ENCODE assay signal across 27 mouse cellular contexts in genomic region chr5:80358271-80358670, GRCm38 (mm10).
"Had no signal": no experiment of that assay in that cellular context is flagged by ENCODE, and none has a peak within 500 bp of the region (broad histone marks: within the 10 kb centered on the region; RNA-seq: fewer than 3 reads in every experiment).

No protein-coding gene starts in this region.

- H3K9me3 ChIP-seq: embryonic facial prominence, embryonic 10.5 days; embryonic facial prominence, embryonic 12.5 days; embryonic facial prominence, embryonic 13.5 days; embryonic facial prominence, embryonic 15.5 days; forebrain, embryonic 10.5 days; forebrain, embryonic 12.5 days; forebrain, embryonic 13.5 days; forebrain, embryonic 15.5 days; heart, embryonic 10.5 days had no signal

- H3K36me3 ChIP-seq: embryonic facial prominence, embryonic 10.5 days; embryonic facial prominence, embryonic 12.5 days; embryonic facial prominence, embryonic 13.5 days; embryonic facial prominence, embryonic 15.5 days; forebrain, embryonic 10.5 days; forebrain, embryonic 12.5 days; forebrain, embryonic 15.5 days; heart, embryonic 10.5 days had no signal

- H3K9ac ChIP-seq: embryonic facial prominence, embryonic 12.5 days; embryonic facial prominence, embryonic 13.5 days; embryonic facial prominence, embryonic 15.5 days; forebrain, embryonic 12.5 days; forebrain, embryonic 13.5 days; forebrain, embryonic 15.5 days; forebrain, postnatal 0 days had no signal

- DNase-seq: cerebellum, adult 9-11 months; cerebellum, postnatal 10 days; cerebellum, postnatal 14 days; cerebellum, postnatal 25 days; cerebellum, postnatal 36 days; embryo, embryonic 11 days; forebrain, postnatal 0 days; gastrocnemius, adult 2 months; gastrocnemius, postnatal 10 days; gastrocnemius, postnatal 14 days; gastrocnemius, postnatal 25 days; gastrocnemius, postnatal 36 days; heart, adult 11 months; heart, adult 18-20 months; heart, adult 2 months had no signal

- ATAC-seq: forebrain, embryonic 13.5 days; forebrain, embryonic 14.5 days; forebrain, embryonic 15.5 days; forebrain, embryonic 16.5 days; forebrain, postnatal 0 days had no signal

- H3K4me2 ChIP-seq: embryonic facial prominence, embryonic 12.5 days; embryonic facial prominence, embryonic 13.5 days; embryonic facial prominence, embryonic 15.5 days; forebrain, embryonic 12.5 days; forebrain, embryonic 13.5 days; forebrain, embryonic 15.5 days had no signal

- H3K4me1 ChIP-seq: embryonic facial prominence, embryonic 10.5 days; embryonic facial prominence, embryonic 12.5 days; embryonic facial prominence, embryonic 13.5 days; embryonic facial prominence, embryonic 15.5 days; forebrain, embryonic 10.5 days; forebrain, embryonic 12.5 days; forebrain, embryonic 13.5 days; forebrain, embryonic 15.5 days; heart, embryonic 10.5 days had no signal

- H3K27ac ChIP-seq: embryonic facial prominence, embryonic 10.5 days; embryonic facial prominence, embryonic 12.5 days; embryonic facial prominence, embryonic 13.5 days; embryonic facial prominence, embryonic 15.5 days; forebrain, embryonic 10.5 days; forebrain, embryonic 12.5 days; forebrain, embryonic 13.5 days; forebrain, embryonic 15.5 days; gastrocnemius, adult 2 months; heart, adult 2 months; heart, embryonic 10.5 days had no signal

- H3K27me3 ChIP-seq: embryonic facial prominence, embryonic 12.5 days; embryonic facial prominence, embryonic 13.5 days; embryonic facial prominence, embryonic 15.5 days; forebrain, embryonic 12.5 days; forebrain, embryonic 13.5 days; forebrain, embryonic 15.5 days had no signal

- H3K4me3 ChIP-seq: embryonic facial prominence, embryonic 10.5 days; embryonic facial prominence, embryonic 12.5 days; embryonic facial prominence, embryonic 13.5 days; embryonic facial prominence, embryonic 15.5 days; erythroblast, embryonic 14.5 days; forebrain, embryonic 10.5 days; forebrain, embryonic 12.5 days; forebrain, embryonic 13.5 days; forebrain, embryonic 15.5 days; gastrocnemius, adult 2 months; heart, adult 2 months; heart, embryonic 10.5 days had no signal
